Mouse (Mus musculus) MN1 (cell line): ENCODE results near the gene Spryd4.
A peak's percentile ranks its signal among the peaks of the same experiment; 100 is the strongest.
"Not testable (repeated sequence)": the region's sequence is repeated elsewhere in the genome, so short reads cannot be mapped to it uniquely, and the experiment has no call there.

ENCODE experiments used
- DNase-seq: peaks from one replicate; pipeline ENCODE4 v3.0.0-alpha.2; 2016; ENCODE audit warnings: low spot score

Spryd4 gene

GRCm38 (mm10) chr10:128225064-128225463 lies 13.5 kb upstream of the Spryd4 start:
- no peak for DNase-seq

- DNase-seq: no peak
Observed at GRCm38 (mm10) chr10:128221533-128222286, 10.1 kb upstream of the Spryd4 start.

DNA sequence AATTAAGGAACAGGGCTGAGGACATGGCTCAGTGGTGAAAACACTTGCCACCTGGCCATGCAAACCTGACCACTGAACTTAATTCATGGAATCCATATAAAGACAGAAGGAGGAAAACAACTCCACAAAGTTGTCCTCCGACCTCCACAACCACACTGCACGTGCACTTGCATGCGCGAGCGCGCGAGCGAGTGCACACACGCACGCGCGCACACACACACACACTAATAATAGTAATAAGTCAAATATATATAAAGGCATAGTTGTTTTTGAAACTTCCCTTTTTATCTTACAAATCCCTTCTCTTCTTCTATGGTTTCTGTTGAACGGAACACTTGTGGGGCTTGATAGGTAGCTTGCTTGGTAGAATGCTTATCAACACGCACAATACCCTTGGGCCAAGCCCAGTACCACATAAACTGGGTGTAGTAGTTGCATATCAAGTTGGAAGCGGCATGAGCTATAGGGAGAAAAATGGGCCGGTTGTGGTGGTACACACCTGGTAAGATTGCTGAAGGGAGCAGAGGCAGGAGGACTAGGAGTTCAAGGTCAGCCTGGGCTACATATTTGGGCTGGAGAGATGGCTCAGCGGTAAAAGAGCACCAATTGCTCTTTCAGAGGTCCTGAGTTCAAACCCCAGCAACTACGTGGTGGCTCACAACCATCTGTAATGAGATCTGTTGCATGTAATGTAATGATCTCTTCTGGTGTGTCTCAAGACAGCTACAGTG lies 6.9 kb upstream of the Spryd4 start:
- DNase-seq: no peak

- DNase-seq: no peak
Observed at GRCm38 (mm10) chr10:128214981-128215380, 3.4 kb upstream of the Spryd4 start.

- not testable (repeated sequence) for DNase-seq
Observed at GRCm38 (mm10) chr10:128214112-128214511, 2.5 kb upstream of the Spryd4 start.

DNA sequence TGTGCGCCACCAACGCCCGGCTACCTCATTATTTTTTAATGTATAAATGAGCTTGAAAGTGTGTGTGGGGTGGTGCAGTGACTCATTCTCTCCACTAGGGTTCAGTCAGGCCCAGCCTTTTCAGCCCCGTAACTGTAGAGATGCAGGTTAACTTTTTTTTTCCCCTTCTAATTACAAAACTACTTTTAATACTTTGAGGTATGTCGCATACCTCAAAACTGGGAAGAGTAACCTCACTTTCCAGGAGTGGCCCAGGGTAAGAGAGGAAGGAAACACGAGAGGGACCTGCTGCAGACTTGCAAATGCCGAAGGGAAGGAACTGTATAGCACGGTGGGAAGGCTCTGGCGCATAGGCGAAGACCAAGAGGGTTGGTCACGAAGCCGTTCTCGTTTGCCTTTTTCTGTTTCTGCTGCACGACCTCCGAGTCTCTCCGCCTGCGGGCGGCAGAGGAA lies 1.3 kb upstream of the Spryd4 start:
- DNase-seq: peak; percentile 79

DNA sequence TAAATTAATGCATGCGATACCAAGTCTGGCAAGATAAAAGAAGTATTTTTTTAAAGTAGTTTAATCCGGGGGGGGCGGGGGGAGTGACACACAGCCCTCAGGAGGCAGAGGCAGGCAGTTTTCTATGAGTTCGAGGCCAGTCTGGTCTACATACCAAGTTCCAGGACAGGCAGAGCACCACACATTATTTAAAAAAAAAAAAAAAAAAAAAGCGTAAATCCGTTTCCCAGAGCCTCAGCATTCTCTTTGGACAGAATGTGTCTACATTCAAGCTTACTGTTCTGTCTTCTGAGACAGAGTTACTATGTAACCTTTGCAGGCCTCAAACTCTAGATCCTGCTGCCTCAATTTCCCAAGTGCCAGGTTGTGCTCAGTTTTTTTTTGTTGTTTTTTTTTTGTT lies 541 bp upstream of the Spryd4 start:
- DNase-seq: no peak

DNA sequence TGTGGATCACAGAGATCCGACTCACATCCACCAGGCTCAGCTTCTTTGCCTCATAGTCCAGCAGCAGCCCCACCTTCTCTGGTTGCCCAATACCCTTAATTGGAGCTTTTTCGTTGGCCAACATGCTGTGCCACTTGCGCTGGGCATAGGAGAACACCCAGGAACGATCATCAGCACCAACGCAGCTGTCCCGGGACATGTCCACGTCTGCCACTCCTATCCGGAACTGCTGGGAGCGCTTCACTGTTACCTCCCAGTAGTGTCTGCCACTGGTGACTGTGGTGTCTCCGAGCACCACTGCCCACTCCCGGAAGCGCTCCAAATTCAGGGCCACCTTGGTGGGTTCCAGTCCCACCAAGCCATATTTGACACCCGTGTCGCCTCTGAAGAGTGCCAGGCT lies 653 bp downstream of the Spryd4 start:
- DNase-seq: peak; percentile 58

DNA sequence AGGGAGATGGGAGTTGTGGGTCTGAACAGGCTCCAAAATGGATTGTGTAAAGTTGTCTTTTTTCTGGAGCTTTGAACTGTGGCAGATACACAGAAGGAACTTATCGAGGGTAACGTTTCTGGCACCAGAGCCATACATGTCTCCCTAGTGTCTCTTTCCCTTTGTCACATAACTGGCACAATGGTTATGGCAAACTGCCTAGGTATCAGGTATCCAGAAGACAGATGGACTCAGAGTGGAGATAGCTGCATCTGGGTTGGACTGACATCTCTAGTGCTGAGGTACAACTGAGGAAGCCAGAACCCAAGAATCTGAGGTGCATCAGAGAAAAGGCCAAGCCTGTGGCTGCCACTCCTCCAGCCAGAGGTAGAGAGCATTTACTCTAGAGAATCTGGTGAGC lies 1.5 kb downstream of the Spryd4 start:
- DNase-seq: no peak

DNA sequence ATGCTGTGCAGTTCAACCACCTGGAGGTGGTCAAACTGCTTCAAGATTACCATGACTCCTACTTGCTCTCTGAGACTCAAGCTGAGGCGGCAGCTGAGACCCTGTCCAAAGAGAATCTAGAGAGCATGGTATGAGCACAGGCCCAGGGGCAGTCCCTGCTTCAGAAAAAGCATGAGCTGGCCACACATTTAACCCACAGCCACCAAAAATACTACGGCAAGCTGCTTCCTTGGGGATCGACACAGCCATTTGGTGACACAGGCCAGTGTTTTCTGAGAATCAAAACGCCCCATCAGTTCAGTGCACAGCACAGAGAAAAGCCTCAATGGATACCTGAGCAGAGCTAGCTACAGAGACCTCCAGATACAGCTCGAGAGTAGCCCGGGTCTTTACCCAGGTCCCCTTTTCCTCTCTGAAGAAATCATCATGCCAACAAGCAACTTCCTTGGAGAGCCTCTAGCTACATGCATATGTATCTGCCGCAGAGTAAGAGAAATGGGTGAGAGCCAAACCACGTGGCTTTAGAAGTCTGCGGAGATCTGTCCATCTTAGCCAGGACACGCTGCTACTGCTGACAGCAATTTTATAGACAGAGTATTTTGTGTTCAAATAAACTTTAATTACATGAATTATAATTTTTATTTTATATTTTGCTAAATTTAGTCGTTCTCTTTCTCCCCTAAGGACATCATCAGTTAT lies 2.1 kb downstream of the Spryd4 start:
- no peak for DNase-seq

DNA sequence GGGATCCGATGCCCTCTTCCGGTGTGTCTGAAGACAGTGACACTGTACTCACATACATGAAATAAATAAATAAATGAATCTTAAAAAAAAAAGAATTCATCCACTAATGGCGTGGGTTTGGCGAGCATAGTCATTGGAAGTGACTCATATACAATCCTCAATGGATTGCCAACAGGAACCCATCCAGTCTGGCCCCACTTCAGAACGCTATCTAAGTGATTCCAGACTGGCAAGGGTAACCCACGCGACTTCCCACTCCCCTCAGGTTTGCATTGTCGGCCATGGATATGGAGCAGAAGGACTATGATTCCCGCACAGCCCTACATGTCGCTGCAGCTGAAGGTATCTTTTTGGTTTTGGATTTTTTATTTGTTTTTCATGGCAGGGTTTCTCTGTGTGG lies 3.3 kb downstream of the Spryd4 start:
- no peak for DNase-seq

DNA sequence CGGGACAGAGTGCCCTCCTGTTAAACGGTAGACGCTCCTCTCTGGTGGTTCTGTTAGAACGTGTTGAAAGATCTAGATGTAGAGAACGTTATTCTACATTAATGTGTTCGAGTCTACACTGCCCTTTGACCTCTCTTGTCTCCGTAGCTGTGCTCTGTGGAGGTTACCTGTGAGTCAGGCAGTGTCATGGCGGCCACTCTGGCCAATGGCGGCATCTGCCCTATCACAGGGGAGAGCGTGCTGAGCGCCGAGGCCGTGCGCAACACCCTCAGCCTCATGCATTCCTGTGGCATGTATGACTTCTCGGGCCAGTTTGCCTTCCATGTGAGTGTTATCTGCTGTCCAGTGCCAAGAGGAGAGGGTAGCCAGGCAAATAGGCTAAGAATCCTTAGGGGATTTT lies 6.7 kb downstream of the Spryd4 start:
- DNase-seq: no peak

GRCm38 (mm10) chr10:128201856-128202255 lies 9.8 kb downstream of the Spryd4 start:
- DNase-seq: no peak

DNA sequence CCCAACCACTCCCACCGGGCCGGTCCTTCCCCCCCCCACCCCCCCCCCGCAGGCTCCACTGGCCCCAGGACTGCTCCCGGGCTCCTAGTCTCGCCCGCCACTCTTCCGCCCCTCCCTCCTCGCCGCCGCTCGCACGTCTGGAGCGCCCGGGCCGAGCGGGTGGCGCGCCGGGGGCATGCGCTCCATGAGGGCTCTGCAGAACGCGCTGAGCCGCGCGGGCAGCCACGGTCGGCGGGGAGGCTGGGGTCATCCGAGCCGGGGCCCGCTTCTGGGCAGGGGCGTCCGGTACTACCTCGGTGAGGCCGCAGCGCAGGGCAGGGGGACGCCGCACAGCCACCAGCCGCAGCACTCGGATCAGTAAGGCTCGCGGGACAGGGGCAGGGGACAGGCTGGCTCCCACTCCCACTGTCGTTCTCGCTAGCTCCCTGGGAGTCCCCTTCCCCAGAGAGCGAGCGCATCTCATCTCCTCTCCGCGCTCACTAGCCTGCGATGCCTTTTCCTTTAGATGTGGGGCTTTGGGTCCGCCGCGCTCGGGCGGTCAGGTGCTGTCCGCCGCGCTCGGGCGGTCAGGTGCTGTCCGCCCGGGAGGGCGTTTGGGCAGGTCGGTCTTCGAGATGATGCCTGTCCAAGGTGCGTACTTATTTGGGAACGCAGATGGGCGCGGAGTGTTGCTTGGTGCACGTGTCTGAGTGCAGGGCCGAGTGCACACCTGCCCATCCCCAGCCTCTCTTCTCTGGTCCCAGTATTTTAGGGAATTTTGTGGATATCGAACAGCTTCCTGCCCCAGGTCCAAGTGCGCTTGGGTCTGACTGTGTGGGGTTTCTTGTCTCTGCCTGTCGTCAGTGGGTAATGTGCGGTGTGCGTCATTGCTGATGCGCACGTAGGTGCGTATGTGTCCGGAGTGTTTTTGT lies 16.8 kb downstream of the Spryd4 start:
- DNase-seq: peak; percentile 92

- DNase-seq: peak; percentile 100
Observed at GRCm38 (mm10) chr10:128194024-128194550, 17.5 kb downstream of the Spryd4 start, which contains the start of gene Gls2. Gene Gls2 (plus strand): TSS chr10:128194457.

DNA sequence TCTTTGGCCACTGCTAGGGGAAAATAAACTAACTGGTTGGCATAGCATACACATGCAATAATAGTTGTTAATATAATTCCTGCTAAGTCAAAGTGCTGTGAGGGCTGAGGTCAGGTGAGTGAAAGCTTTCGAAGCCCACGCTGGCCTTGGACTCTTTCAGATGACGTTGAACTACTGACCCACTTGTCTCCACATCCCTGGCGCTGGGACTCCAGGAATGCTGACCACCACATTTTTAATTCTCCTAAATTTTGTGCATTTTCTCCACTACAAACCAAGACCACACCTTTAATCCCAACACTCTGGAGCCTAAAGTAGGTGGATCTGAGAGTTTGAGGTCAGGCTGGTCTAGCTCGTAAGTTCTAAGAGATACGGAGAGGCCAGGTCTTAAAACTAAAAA lies 18.5 kb downstream of the Spryd4 start:
- no peak for DNase-seq

GRCm38 (mm10) chr10:128192030-128192766 lies 19.4 kb downstream of the Spryd4 start:
- not testable (repeated sequence) for DNase-seq

GRCm38 (mm10) chr10:128191472-128191871 lies 20.1 kb downstream of the Spryd4 start:
- no peak for DNase-seq

DNA sequence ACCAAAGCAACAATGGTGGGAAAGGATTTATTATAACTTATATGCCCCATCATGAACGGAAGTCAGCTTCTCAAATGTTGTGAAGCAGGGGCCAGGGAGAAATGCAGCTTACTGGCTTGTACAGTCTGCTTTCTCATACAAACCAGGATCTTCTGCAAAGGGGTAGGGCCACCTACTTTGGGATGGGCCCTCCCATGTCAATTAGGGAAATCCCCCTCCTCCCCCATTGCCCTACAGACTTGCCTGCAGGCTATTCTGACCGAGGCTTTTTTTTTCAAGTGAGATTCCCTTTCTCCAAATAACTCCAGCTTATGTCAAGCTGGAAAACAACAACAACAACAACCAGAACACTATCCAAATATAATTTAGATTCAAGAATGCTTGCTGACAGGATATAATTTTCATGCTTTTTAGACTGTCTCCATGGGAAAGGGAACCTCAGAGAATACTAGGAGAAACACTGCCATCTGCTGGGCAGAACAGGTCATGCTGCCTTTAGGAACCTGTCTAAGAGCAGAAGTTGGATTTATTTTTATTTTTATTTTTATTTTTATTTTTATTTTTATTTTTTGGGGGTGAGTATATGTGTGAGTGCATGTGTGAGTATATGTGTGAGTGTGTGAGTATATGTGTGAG lies 23.2 kb downstream of the Spryd4 start:
- DNase-seq: peak; percentile 92

DNA sequence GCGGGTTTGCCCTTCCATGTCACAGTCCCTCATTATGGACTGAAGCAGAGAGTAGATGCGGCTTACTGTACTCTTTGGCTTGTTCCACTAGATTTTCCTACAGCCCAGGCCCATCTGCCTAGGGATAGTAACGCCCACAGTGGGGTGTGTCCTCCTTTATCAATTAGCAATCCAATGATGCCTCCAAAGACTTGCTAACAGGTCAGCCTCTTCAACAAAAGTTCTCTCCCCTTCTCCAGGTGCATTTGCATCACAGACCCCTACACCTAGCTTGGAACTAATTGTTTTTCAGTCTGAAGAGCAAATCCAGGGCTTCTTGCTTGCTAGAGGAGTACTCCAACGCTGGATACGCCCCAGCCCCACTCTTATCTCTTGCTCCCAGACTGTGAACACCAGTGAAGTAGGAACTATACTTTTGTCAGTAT lies 24.4 kb downstream of the Spryd4 start:
- DNase-seq: no peak
